Mouse (Mus musculus) liver, embryonic 13.5 days (tissue): ENCODE data around the gene Arhgap44. TPM values are rescaled to one million over a fixed set of nuclear protein-coding genes. Genes with fewer than 3 reads are reported as not detected.
A peak's percentile ranks its signal among the peaks of the same experiment; 100 is the strongest.

Experiments
- ATAC-seq: fragments of 200-750 bp; cut with Nextera tagmentation; 2 replicates; pipeline ENCODE4 v1.8.0; 2017; ENCODE audit warnings: low read depth, mild to moderate bottlenecking, moderate number of reproducible peaks, moderate library complexity
- DNase-seq: peaks from one replicate; pipeline ENCODE4 v3.0.0; 2022
- H3K27ac ChIP-seq: fragments of 300-500 bp; sonication (generic); 2 replicates; pipeline ENCODE4 v1.5.1; 2015; ENCODE audit warnings: moderate library complexity, mild to moderate bottlenecking, inconsistent platforms
- H3K27me3 ChIP-seq: fragments of 300-500 bp; sonication (generic); 2 replicates; pipeline ENCODE4 v1.6.1; 2015; ENCODE audit warnings: mild to moderate bottlenecking, inconsistent platforms
- H3K36me3 ChIP-seq: fragments of 300-500 bp; sonication (generic); 2 replicates; pipeline ENCODE4 v1.6.1; 2015; ENCODE audit warnings: mild to moderate bottlenecking, inconsistent platforms
- H3K4me1 ChIP-seq: fragments of 300-500 bp; sonication (generic); replicated peaks from 2 replicates; pipeline ENCODE4 v1.6.1; 2015; ENCODE audit warnings: inconsistent platforms
- H3K4me2 ChIP-seq: fragments of 300-500 bp; sonication (generic); 2 replicates; pipeline ENCODE4 v1.6.1; 2015; ENCODE audit warnings: inconsistent platforms, mild to moderate bottlenecking, moderate library complexity
- H3K4me3 ChIP-seq: fragments of 300-500 bp; sonication (generic); replicated peaks from 2 replicates; pipeline ENCODE4 v1.5.1; 2015; ENCODE audit warnings: mild to moderate bottlenecking, inconsistent platforms
- H3K9ac ChIP-seq: fragments of 300-500 bp; sonication (generic); 2 replicates; pipeline ENCODE4 v1.6.1; 2015; ENCODE audit warnings: mild to moderate bottlenecking, inconsistent platforms
- H3K9me3 ChIP-seq: fragments of 300-500 bp; sonication (generic); replicated peaks from 2 replicates; pipeline ENCODE4 v1.6.1; 2016; ENCODE audit warnings: inconsistent platforms
- WGBS: fragments of 180-500 bp; shearing (Covaris S2); methylation state at CpG from one replicate; pipeline ENCODE4 v1.1.7; 2015; ENCODE audit not compliant: insufficient replicate concordance; 5-methylcytosine and 5-hydroxymethylcytosine counted together
- microRNA-seq: library from miRNA; unstranded; fragments of <30 nt; microRNA quantifications from one replicate; pipeline ENCODE4, GENCODE M21; 2016
- polyA plus RNA-seq: library from polyadenylated mRNA; unstranded; fragments of >200 nt; fragmentation: Nextera tagmentation; extraction: Ambion mirVana; gene quantifications from 2 replicates; pipeline ENCODE4 v1.2.1, GENCODE M21; 2015

Arhgap44 gene
- polyA plus RNA-seq, 1 experiment from 2014 or later = 0.66 TPM

GRCm38 (mm10) chr11:64956962-64957729 lies 205.6 kb downstream of the Arhgap44 start:
- peaks cover 28% of the 10 kb centered on the region for H3K4me1 ChIP-seq
- H3K9me3 ChIP-seq = no peaks in the 10 kb centered on the region
- no peaks in the 10 kb centered on the region for H3K36me3 ChIP-seq
- no peak overlapping the region for H3K27ac ChIP-seq
- DNase-seq (no peak), ATAC-seq (no peak)
- H3K27me3 ChIP-seq = peaks cover 47% of the 10 kb centered on the region
- no peak overlapping the region for H3K9ac ChIP-seq
- H3K4me3 ChIP-seq = no peak overlapping the region
- 0 out of 2 replicates have a peak overlapping the region, but pooled peaks have one; percentile 12 for H3K4me2 ChIP-seq
- WGBS = 29% methylated on average over 16 of the region's 16 CpGs

Small RNA genes lying within 50 kb of the gene (microRNA-seq; reads per million reads assigned to microRNA genes)
- not detected for gene Gm25991

Other genes starting within 250 kb of the Arhgap44 start
- gene Elac2, start 183.9 kb downstream of the Arhgap44 start, polyA plus RNA-seq = 22.0 and 23.9 TPM in 2 replicates
- gene 1700086D15Rik, start 3.1 kb downstream of the Arhgap44 start, polyA plus RNA-seq = not detected in 2 replicates
- 0.16 and 0.22 TPM in 2 replicates for gene Myocd, start 107.0 kb upstream of the Arhgap44 start, polyA plus RNA-seq